Comparison of ENCODE assay signal across 1 mouse cellular context in genomic region chr11:97280216-97280861, GRCm38 (mm10).
TF ChIP-seq lines count a peak whose summit lies in the region.

TSS of gene Npepps (minus strand) at chr11:97280638.

TF ChIP-seq in CH12.LX, 34 proteins besides CTCF, POLR2A, EP300 and RAD21 (continued from another document):
- TF ChIP-seq TCF12 (IDR thresholded peaks at IDR 0.05; ENCODE audit: low read depth, low read length) (peak; percentile 55), JUN (IDR thresholded peaks at IDR 0.05; ENCODE audit: insufficient read depth, low read depth, low read length) (no peak), SIN3A (IDR thresholded peaks at IDR 0.05; ENCODE audit: low read length) (peak; percentile 4; the same call in 1 of the 2 replicates)
